Mouse (Mus musculus) urinary bladder, postnatal 36 days (tissue): ENCODE measurements around the gene Acap2.

ENCODE experiments used
- DNase-seq, 2 experiments: peaks; one replicate each; pipeline ENCODE4 v3.0.0; 2022; ENCODE audit warnings: low spot score in 2 of 2, mixed read lengths in 1 of 2

The Acap2 gene

DNA sequence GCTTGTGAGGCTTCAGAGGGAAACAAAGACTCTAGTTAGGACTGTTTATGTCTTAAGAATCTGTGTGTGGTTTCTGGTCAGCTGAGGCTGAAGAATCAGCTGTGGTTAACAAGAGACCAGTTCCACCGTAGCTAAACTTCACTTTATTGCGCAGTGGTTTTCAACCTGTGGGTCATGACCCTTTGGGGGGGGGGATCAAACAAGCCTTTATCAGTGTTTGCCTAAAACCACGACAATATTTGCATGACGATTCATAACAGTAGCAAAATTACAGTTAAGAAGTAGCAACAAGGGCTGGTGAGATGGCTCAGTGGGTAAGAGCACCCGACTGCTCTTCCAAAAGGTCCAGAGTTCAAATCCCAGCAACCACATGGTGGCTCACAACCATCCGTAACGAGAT lies 4.7 kb upstream of the Acap2 start:
- DNase-seq = no peak

DNA sequence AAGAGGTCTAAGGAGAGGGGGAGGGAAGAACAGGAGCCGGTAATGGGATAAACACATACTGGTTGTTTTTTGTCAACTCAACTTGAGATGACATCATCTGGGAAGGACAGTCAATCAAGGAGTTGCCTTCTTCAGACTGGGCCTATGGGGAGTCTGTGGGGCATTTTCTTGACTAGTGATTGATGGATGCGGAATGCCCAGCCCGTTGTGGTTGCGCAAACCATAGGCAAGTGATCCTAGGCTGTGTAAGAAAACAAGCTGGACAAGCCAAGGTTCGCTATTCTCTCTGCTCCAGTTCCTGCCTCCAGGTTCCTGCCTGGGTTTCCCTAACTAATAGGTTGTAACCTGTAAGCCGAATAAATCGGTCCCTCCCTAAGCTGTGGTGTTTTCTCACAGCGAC lies 4.1 kb upstream of the Acap2 start:
- no peak for DNase-seq

- no peak for DNase-seq
These were observed 3.2 kb upstream of the Acap2 start for GRCm38 (mm10) chr16:31204216-31204615.

- DNase-seq = no peak
These were observed 659 bp upstream of the Acap2 start for GRCm38 (mm10) chr16:31201704-31202103.

- DNase-seq = peak; percentile 56 to 66
These were observed 887 bp downstream of the Acap2 start for GRCm38 (mm10) chr16:31199926-31200789.

DNA sequence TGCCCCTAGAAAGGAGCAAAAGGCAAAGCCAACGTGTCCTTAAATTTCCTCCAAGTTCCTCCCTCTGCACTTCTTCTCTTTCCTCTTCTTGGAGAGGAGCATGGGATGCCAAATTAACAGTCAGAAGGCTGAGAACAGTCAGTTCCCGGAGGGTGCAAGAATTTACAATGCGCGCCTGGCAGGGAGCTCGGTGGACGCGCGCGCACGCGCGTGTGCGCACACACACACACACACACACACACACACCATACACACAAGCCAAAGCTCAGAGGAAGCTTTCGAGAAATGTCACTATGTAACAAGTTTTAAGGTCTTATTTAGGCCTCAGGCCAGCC lies 1.5 kb downstream of the Acap2 start:
- DNase-seq = peak; percentile 35 to 63

DNA sequence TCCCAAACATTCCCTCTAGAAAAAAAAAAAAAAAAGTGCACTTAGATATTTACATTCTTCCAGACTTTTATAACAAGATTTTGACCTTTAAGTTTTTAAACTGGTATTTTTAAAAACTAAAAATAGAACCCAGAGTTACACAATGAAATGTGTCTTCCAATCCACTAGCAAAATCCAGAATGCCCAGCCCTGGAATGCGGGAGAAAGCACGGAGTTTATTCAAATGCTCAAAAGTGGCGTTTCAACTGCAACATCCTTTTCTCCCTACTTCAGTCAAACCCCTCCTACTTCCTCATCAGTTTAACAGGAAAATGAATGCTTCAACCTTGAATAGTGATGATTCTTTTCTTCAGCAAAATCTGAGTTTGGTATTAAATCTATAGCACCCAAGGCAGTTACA lies 4.1 kb downstream of the Acap2 start:
- no peak for DNase-seq

DNA sequence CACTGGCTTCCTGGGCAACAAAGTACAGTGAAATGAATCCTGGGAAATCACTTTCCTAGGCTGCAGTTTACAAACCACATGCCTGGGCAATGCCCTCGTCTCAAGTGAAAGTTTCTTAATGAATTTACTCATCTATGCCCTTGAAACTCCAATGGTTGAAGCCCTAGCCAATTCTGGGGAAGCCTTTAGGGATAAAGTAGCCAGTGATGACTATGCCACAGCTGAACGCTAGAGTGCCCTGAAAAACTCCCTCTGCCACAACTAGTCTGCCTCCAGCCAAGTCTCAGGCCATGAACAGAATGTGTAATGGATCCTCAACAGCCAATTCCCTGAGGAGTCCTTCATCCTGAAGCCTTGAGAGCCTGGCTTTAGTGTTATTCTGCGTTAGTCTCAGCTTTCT lies 8.5 kb downstream of the Acap2 start:
- DNase-seq = no peak

DNA sequence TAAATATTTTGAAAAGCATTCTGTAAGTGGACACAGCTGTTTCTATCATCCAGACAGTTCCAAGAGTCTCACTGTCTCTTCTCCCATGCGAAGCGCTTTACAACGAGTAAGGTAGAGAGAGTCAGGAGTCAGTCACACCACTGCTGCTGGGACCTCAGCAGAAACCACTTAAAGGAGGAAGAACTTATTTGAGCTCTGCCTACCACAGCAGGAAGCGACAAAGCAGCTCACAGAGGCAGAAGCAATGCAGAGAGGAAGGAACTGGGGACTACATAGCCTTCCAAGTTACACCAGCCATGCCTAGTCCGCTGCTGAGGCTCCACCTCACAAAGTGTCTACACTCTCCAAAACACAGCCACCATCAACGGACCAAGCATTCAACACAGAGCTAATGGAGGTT lies 9.2 kb downstream of the Acap2 start:
- no peak for DNase-seq

- no peak for DNase-seq
These were observed 10.6 kb downstream of the Acap2 start for GRCm38 (mm10) chr16:31190426-31190825.

GRCm38 (mm10) chr16:31189291-31189690 lies 11.8 kb downstream of the Acap2 start:
- no peak for DNase-seq

DNA sequence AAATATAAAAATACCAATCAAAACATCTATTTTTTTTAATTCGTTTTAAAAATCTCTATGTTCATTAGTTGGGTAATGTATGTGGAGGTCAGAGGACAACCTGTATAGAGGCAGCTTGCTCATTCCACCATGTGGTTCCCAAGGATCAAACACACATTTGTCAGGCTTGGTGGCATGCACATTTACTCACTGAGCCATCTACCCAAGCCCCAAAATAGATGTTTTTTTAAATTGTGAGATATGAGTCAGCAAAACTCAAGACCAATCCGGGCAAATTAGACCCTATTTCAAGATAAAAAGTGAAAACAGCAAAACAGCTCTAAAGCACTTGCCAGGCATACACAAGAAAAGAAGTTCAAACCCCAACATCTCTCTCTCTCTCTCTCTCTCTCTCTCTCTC lies 12.2 kb downstream of the Acap2 start:
- DNase-seq = no peak

- DNase-seq = no peak
These were observed 12.8 kb downstream of the Acap2 start for GRCm38 (mm10) chr16:31188270-31188669.

- DNase-seq = no peak
These were observed 13.9 kb downstream of the Acap2 start for GRCm38 (mm10) chr16:31187192-31187591.

DNA sequence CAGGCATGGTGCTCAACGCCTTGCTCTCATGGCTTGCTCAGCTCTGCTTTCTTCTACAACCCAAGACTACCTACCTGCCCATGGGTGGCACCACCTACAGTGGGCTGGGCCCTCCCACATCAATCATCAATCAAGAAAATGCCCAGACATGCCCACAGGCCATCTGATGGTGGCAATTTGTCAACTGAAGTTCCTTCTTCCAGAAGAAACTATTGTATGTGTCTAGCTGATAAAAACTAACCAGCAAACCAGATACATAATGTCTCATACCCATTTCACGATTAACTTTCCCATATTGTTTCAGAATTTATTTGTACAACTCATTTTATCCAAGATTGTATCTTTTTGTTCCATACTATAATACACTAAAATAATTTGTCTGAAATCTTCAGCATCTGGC lies 15.3 kb downstream of the Acap2 start:
- DNase-seq = no peak

DNA sequence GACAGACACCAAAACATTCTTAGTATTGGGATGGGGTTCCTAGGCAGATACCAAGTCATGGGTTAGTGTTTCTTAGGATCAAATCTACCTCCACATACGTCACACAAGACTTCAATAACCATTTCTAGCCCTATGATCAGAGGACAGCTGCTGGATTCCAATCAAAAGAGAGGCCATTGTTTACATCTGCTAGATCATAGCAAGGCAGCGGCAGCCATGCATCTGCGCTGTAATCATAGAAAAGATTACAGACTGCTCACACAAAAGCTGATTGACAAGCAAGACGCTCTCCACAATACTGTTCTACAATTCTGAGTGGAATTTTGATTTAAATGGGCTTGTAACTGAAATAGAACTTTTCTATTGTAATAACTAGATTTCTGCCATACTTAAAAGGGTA lies 16.3 kb downstream of the Acap2 start:
- DNase-seq = no peak

- DNase-seq = no peak
These were observed 18.5 kb downstream of the Acap2 start for GRCm38 (mm10) chr16:31182576-31182975.

DNA sequence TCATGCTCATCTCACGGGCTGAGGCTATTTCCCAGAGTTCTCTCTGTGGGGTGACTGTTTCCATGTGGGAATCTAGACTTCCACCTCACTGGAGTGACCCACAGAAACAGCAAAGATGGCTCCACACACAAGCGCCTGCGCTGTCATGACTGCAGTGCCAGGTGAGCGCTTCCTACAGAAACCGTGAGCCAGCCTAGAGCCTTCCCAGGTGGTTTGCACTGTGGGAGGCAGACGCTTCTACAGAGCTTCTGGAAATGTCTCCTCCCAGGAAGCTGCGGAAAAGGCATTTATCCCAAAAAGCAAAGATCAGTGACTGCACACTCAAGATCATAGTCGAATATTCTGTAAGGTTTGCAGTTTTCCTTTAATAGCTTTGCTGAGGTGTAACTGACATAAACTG lies 20.2 kb downstream of the Acap2 start:
- DNase-seq = no peak

DNA sequence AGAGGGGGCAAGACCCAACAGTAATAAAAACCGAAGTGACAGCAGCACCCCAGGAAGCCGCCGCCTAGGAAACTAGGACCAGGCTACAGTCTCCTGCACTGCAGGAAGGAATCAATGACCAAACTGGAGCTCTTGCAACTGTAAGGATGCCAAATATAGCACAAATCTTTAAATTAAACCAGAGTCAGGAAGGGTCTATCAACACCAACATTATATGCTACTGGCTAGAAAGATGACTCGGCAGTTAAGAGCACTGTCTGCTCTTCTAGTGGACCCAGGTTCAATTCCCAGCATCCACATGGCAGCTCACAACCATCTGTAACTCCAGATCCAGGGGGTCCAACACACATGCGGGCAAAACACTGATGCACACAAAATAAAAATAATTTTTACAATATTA lies 21.7 kb downstream of the Acap2 start:
- no peak for DNase-seq

DNA sequence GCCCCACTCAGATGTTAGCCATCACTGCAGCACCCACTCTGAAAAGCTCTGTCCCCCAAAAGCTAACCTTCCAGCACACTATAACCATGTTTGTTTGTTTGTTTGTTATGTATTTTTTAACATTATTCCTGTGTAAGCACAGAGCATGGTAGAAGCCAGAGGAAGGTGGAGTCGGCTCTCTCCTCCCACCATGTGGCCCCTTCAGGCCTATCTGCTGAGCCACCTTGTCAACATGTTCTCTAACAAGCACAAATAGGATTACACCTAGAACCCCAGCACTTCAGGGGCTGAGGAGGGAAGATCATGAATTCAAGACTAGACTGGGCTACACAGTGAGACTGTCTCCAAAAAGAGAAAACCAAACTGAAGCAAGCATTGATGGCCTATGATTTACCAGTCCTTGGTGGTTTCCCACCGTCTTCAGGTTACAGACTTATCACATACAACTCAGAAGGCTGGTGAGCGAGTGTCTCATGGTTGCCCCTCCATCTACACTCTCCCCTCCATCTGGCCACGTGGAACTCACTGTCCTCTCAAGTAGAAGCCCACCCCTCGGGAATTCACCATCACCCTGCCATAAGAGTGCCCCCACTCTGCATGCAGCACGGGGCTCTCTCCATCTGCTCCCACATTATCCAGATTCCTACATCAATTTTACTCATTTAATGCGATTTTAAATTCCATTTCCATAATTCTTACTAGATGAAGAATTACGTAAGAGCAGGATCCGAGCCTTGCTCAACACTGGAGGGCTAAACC lies 26.0 kb downstream of the Acap2 start:
- DNase-seq = no peak

- DNase-seq = no peak
These were observed 28.8 kb downstream of the Acap2 start for GRCm38 (mm10) chr16:31172229-31172628.

- no peak for DNase-seq
These were observed 29.6 kb downstream of the Acap2 start for GRCm38 (mm10) chr16:31171418-31171817.

GRCm38 (mm10) chr16:31170297-31170696 lies 30.7 kb downstream of the Acap2 start:
- DNase-seq = no peak
